Mouse (Mus musculus) stomach, embryonic 15.5 days (tissue): ENCODE measurements at regions not wholly inside any gene's neighbourhood (a gene's known extent, or its start where the extent isn't known, plus 50 kb on each side); places are given as distances from the start of the nearest gene placed in this dataset.

Experiments used
- ATAC-seq: fragments of 200-750 bp; cut with Nextera tagmentation; 2 replicates; pipeline ENCODE4 v1.8.0; 2017; ENCODE audit warnings: low read depth, moderate number of reproducible peaks, moderate TSS enrichment; ENCODE audit not compliant: insufficient read depth, low FRiP score
- H3K27ac ChIP-seq: fragments of 300-500 bp; sonication (generic); 2 replicates; pipeline ENCODE4 v1.5.1; 2015; ENCODE audit warnings: mild to moderate bottlenecking, inconsistent platforms
- H3K27me3 ChIP-seq: fragments of 300-500 bp; sonication (generic); replicated peaks from 2 replicates; pipeline ENCODE4 v1.6.1; 2015; ENCODE audit warnings: inconsistent platforms
- H3K36me3 ChIP-seq: fragments of 300-500 bp; sonication (generic); 2 replicates; pipeline ENCODE4 v1.6.1; 2015; ENCODE audit warnings: inconsistent platforms
- H3K4me1 ChIP-seq: fragments of 300-500 bp; sonication (generic); 2 replicates; pipeline ENCODE4 v1.6.1; 2015; ENCODE audit warnings: inconsistent platforms
- H3K4me2 ChIP-seq: fragments of 300-500 bp; sonication (generic); 2 replicates; pipeline ENCODE4 v1.6.1; 2015; ENCODE audit warnings: mild to moderate bottlenecking, inconsistent platforms
- H3K4me3 ChIP-seq: fragments of 300-500 bp; sonication (generic); replicated peaks from 2 replicates; pipeline ENCODE4 v1.5.1; 2015; ENCODE audit warnings: inconsistent platforms
- H3K9ac ChIP-seq: fragments of 300-500 bp; sonication (generic); 2 replicates; pipeline ENCODE4 v1.6.1; 2015; ENCODE audit warnings: inconsistent platforms
- H3K9me3 ChIP-seq: fragments of 300-500 bp; sonication (generic); 2 replicates; pipeline ENCODE4 v1.6.1; 2016; ENCODE audit warnings: inconsistent platforms
- WGBS: fragments of 180-500 bp; shearing (Covaris S2); methylation state at CpG from one replicate; pipeline ENCODE4 v1.1.7; 2015; 5-methylcytosine and 5-hydroxymethylcytosine counted together

- 30% methylated on average over 12 of the region's 12 CpGs for WGBS
- no peak for ATAC-seq
Measured at GRCm38 (mm10) chr11:117425927-117426326, 58.2 kb upstream of the Gm11733 start.

GRCm38 (mm10) chr11:117426651-117427050 lies 57.5 kb upstream of the Gm11733 start:
- H3K36me3 ChIP-seq: no peaks in the 10 kb centered on the region
- 80% methylated on average over 4 of the region's 4 CpGs for WGBS
- ATAC-seq: no peak
- no peaks in the 10 kb centered on the region; the same call in 1 of the 2 replicates for H3K27me3 ChIP-seq
- H3K4me2 ChIP-seq: no peak overlapping the region
- no peak overlapping the region for H3K9ac ChIP-seq
- H3K4me3 ChIP-seq: no peak overlapping the region
- 0 out of 2 replicates have a peak, but pooled peaks cover 4% of the 10 kb centered on the region for H3K4me1 ChIP-seq
- no peak overlapping the region for H3K27ac ChIP-seq
- no peaks in the 10 kb centered on the region for H3K9me3 ChIP-seq

More at GRCm38 (mm10) chr11:117425927-117426326, 58.2 kb upstream of the Gm11733 start:
- no peak overlapping the region for H3K27ac ChIP-seq
- H3K4me2 ChIP-seq: no peak overlapping the region
- 0 out of 2 replicates have a peak, but pooled peaks cover 4% of the 10 kb centered on the region for H3K4me1 ChIP-seq
- H3K9ac ChIP-seq: no peak overlapping the region
- H3K9me3 ChIP-seq: no peaks in the 10 kb centered on the region
- no peaks in the 10 kb centered on the region for H3K36me3 ChIP-seq
- H3K27me3 ChIP-seq: no peaks in the 10 kb centered on the region; the same call in 1 of the 2 replicates
- H3K4me3 ChIP-seq: no peak overlapping the region

GRCm38 (mm10) chr11:117427808-117428510 lies 56.2 kb upstream of the Gm11733 start:
- no peaks in the 10 kb centered on the region; the same call in 1 of the 2 replicates for H3K27me3 ChIP-seq
- WGBS: 89% methylated on average over 17 of the region's 17 CpGs
- ATAC-seq: no peak
- H3K4me1 ChIP-seq: 0 out of 2 replicates have a peak, but pooled peaks cover 4% of the 10 kb centered on the region
- no peak overlapping the region for H3K9ac ChIP-seq
- no peak overlapping the region for H3K4me3 ChIP-seq
- H3K4me2 ChIP-seq: no peak overlapping the region
- no peak overlapping the region for H3K27ac ChIP-seq
- no peaks in the 10 kb centered on the region for H3K9me3 ChIP-seq
- H3K36me3 ChIP-seq: no peaks in the 10 kb centered on the region

GRCm38 (mm10) chr11:117429326-117429752 lies 54.8 kb upstream of the Gm11733 start:
- 72% methylated on average over 10 of the region's 10 CpGs for WGBS
- H3K4me2 ChIP-seq: no peak overlapping the region
- H3K9ac ChIP-seq: no peak overlapping the region
- H3K9me3 ChIP-seq: no peaks in the 10 kb centered on the region
- H3K36me3 ChIP-seq: no peaks in the 10 kb centered on the region
- peak; percentile 41; the same call in 1 of the 2 replicates for ATAC-seq
- H3K4me1 ChIP-seq: 0 out of 2 replicates have a peak, but pooled peaks cover 4% of the 10 kb centered on the region
- no peak overlapping the region for H3K27ac ChIP-seq
- no peaks in the 10 kb centered on the region; the same call in 1 of the 2 replicates for H3K27me3 ChIP-seq
- no peak overlapping the region for H3K4me3 ChIP-seq

- H3K9ac ChIP-seq: no peak overlapping the region
- H3K4me1 ChIP-seq: 0 out of 2 replicates have a peak, but pooled peaks cover 4% of the 10 kb centered on the region
- H3K4me3 ChIP-seq: no peak overlapping the region
- H3K36me3 ChIP-seq: no peaks in the 10 kb centered on the region
- no peak overlapping the region for H3K27ac ChIP-seq
- no peak overlapping the region for H3K4me2 ChIP-seq
- ATAC-seq: no peak
- no peaks in the 10 kb centered on the region for H3K9me3 ChIP-seq
- H3K27me3 ChIP-seq: no peaks in the 10 kb centered on the region; the same call in 1 of the 2 replicates
- 42% methylated on average over 8 of the region's 8 CpGs for WGBS
Measured at GRCm38 (mm10) chr11:117429894-117430293, 54.3 kb upstream of the Gm11733 start.

- Histone ChIP-seq H3K27ac (no peak overlapping the region), H3K4me3 (no peak overlapping the region), H3K9me3 (no peaks in the 10 kb centered on the region), H3K9ac (no peak overlapping the region), H3K4me1 (peaks cover 13% of the 10 kb centered on the region), H3K27me3 (0 out of 2 replicates have a peak, but pooled peaks cover 2% of the 10 kb centered on the region), H3K36me3 (no peaks in the 10 kb centered on the region), H3K4me2 (no peak overlapping the region)
- ATAC-seq: no peak
Measured at GRCm38 (mm10) chr11:117434056-117434455, 50.1 kb upstream of the Gm11733 start.
